Mouse (Mus musculus): ENCODE measurements at regions not wholly inside any gene's neighbourhood (a gene's known extent, or its start where the extent isn't known, plus 50 kb on each side); places are given as distances from the start of the nearest gene placed in this dataset.

DNA sequence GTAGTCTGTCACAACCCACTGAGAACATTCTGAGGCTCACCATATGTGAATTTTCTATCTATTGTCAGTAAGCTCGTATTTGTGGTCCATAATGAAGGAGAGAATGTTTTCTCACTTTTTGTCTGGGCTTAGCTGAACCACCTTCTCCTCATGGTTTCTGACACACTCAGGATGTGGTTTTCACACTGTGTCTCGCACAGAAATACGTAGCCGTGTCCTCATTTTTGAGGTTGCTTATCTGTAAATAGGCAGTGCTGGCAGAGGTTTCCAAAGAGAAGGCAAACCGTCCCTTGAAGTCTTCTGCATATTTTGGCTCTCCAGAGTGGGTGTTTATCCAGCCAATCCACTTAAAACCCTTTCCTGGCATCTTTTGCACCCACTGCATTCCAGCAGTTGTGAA is 756.1 kb downstream of the Adam6a start:
- no peak for TF ChIP-seq EP300 (IDR thresholded peaks at IDR 0.05; ENCODE audit: insufficient read depth, low read depth, low read length)
- TF ChIP-seq CTCF (IDR thresholded peaks at IDR 0.05; ENCODE audit: low read depth, low read length): no peak
